Mouse (Mus musculus) heart, postnatal 0 days (tissue): Measurements from ENCODE around the gene Epb41l4b. TPM values are rescaled to one million over a fixed set of nuclear protein-coding genes. Genes with fewer than 3 reads are reported as not detected.

Experiments
- ATAC-seq: fragments of 200-750 bp; cut with Nextera tagmentation; 2 replicates; pipeline ENCODE4 v1.8.0; 2017; ENCODE audit warnings: low read depth, moderate number of reproducible peaks, moderate library complexity; ENCODE audit not compliant: insufficient read depth
- DNase-seq: peaks from one replicate; pipeline ENCODE4 v3.0.0-alpha.2; 2016; ENCODE audit warnings: low spot score
- H3K27ac ChIP-seq: fragments of 300-500 bp; sonication (generic); 2 replicates; pipeline ENCODE4 v1.5.1; 2014; ENCODE audit warnings: low read depth, mild to moderate bottlenecking
- H3K27me3 ChIP-seq: fragments of 300-500 bp; sonication (generic); 2 replicates; pipeline ENCODE4 v1.6.1; 2014; ENCODE audit warnings: low read length, mixed read lengths; ENCODE audit not compliant: control insufficient read depth, insufficient read depth
- H3K36me3 ChIP-seq: fragments of 300-500 bp; sonication (generic); replicated peaks from 2 replicates; pipeline ENCODE4 v1.6.1; 2014; ENCODE audit warnings: low read length, mixed read lengths; ENCODE audit not compliant: control insufficient read depth, insufficient read depth
- H3K4me1 ChIP-seq: fragments of 300-500 bp; sonication (generic); 2 replicates; pipeline ENCODE4 v1.6.1; 2014; ENCODE audit warnings: antibody characterized with exemption; ENCODE audit not compliant: control insufficient read depth, insufficient read depth
- H3K4me2 ChIP-seq: fragments of 300-500 bp; sonication (generic); 2 replicates; pipeline ENCODE4 v1.6.1; 2014; ENCODE audit warnings: low read depth, mild to moderate bottlenecking, low read length, moderate library complexity
- H3K4me3 ChIP-seq: fragments of 300-500 bp; sonication (generic); 2 replicates; pipeline ENCODE4 v1.5.1; 2014; ENCODE audit warnings: low read depth, low read length
- H3K9ac ChIP-seq: fragments of 300-500 bp; sonication (generic); replicated peaks from 2 replicates; pipeline ENCODE4 v1.6.1; 2014; ENCODE audit warnings: low read depth, low read length, mixed read lengths
- H3K9me3 ChIP-seq: fragments of 300-500 bp; sonication (generic); replicated peaks from 2 replicates; pipeline ENCODE4 v1.6.1; 2016; ENCODE audit warnings: low read length; ENCODE audit not compliant: control insufficient read depth
- CTCF ChIP-seq: IDR thresholded peaks from 2 replicates; pipeline ENCODE4 v1.5.1; 2016; ENCODE audit warnings: antibody characterized with exemption, control low read depth, low read depth
- EP300 ChIP-seq: IDR thresholded peaks from 2 replicates; pipeline ENCODE4 v1.6.1; 2016; ENCODE audit warnings: antibody characterized with exemption, low read depth
- WGBS: fragments of 180-500 bp; shearing (Covaris S2); extraction: QIAGEN DNeasy Blood & Tissue Kit; methylation state at CpG from one replicate; pipeline ENCODE4 v1.1.7; 2014; 5-methylcytosine and 5-hydroxymethylcytosine counted together
- polyA plus RNA-seq: library from polyadenylated mRNA; unstranded; fragments of >200 nt; fragmentation: Nextera tagmentation; extraction: Ambion mirVana; gene quantifications from 2 replicates; pipeline ENCODE4 v1.2.1, GENCODE M21; 2015
- total RNA-seq: library from RNA; depleted of rRNA; stranded (reverse); fragments of >200 nt; gene quantifications from 2 replicates; pipeline ENCODE4 v1.2.3, GENCODE M21; 2014; ENCODE audit warnings: low replicate concordance

The Epb41l4b gene
- total and polyA plus RNA-seq, 2 experiments from 2014 or later = 0.19 to 0.37 TPM

- DNase-seq (no peak), ATAC-seq (no peak)
- no peaks in the 10 kb centered on the region for H3K9me3 ChIP-seq
- H3K27ac ChIP-seq = no peak overlapping the region
- H3K4me1 ChIP-seq = no peaks in the 10 kb centered on the region
- no peaks in the 10 kb centered on the region for H3K36me3 ChIP-seq
- no peak overlapping the region for H3K9ac ChIP-seq
- no peak overlapping the region for H3K4me3 ChIP-seq
- 62% methylated on average over 10 of the region's 10 CpGs for WGBS
- H3K27me3 ChIP-seq = no peaks in the 10 kb centered on the region
- TF ChIP-seq CTCF (no peak), EP300 (no peak)
- no peak overlapping the region for H3K4me2 ChIP-seq
Observed at GRCm38 (mm10) chr4:57162789-57163722, 19.8 kb upstream of the Epb41l4b start.

GRCm38 (mm10) chr4:57160571-57160970 lies 17.3 kb upstream of the Epb41l4b start:
- H3K27ac ChIP-seq = no peak overlapping the region
- H3K4me2 ChIP-seq = no peak overlapping the region
- no peak overlapping the region for H3K9ac ChIP-seq
- no peaks in the 10 kb centered on the region for H3K36me3 ChIP-seq
- 0 out of 2 replicates have a peak, but pooled peaks cover 3% of the 10 kb centered on the region for H3K4me1 ChIP-seq
- 81% methylated on average over 7 of the region's 7 CpGs for WGBS
- ATAC-seq (no peak), DNase-seq (no peak)
- H3K27me3 ChIP-seq = no peaks in the 10 kb centered on the region
- TF ChIP-seq EP300 = no peak
- no peak for TF ChIP-seq CTCF
- no peak overlapping the region for H3K4me3 ChIP-seq
- no peaks in the 10 kb centered on the region for H3K9me3 ChIP-seq

- Histone ChIP-seq H3K27ac (no peak overlapping the region), H3K36me3 (no peaks in the 10 kb centered on the region), H3K4me3 (no peak overlapping the region), H3K4me2 (no peak overlapping the region), H3K27me3 (no peaks in the 10 kb centered on the region), H3K9me3 (no peaks in the 10 kb centered on the region), H3K9ac (no peak overlapping the region), H3K4me1 (peaks cover 10% of the 10 kb centered on the region; the same call in 1 of the 2 replicates)
- DNase-seq = no peak
- ATAC-seq = no peak
- WGBS = 83% methylated on average over 8 of the region's 8 CpGs
- TF ChIP-seq EP300 (no peak), CTCF (no peak)
Observed at GRCm38 (mm10) chr4:57156549-57157169, 13.4 kb upstream of the Epb41l4b start.

GRCm38 (mm10) chr4:57153838-57154237 lies 10.6 kb upstream of the Epb41l4b start:
- no peaks in the 10 kb centered on the region for H3K27me3 ChIP-seq
- H3K4me3 ChIP-seq = 0 out of 2 replicates have a peak overlapping the region, but pooled peaks have one; percentile 3
- TF ChIP-seq EP300 (no peak), CTCF (no peak)
- peaks cover 10% of the 10 kb centered on the region; the same call in 1 of the 2 replicates for H3K4me1 ChIP-seq
- no peak overlapping the region; the same call in 1 of the 2 replicates for H3K27ac ChIP-seq
- DNase-seq = no peak
- WGBS = 38% methylated on average over 8 of the region's 8 CpGs
- no peaks in the 10 kb centered on the region for H3K9me3 ChIP-seq
- peak overlapping the region; percentile 41 for H3K4me2 ChIP-seq
- peak; percentile 47; the same call in 1 of the 2 replicates for ATAC-seq
- H3K9ac ChIP-seq = no peak overlapping the region; the same call in 1 of the 2 replicates
- H3K36me3 ChIP-seq = no peaks in the 10 kb centered on the region

GRCm38 (mm10) chr4:57153068-57153835 lies 10.0 kb upstream of the Epb41l4b start:
- H3K27ac ChIP-seq = no peak overlapping the region; the same call in 1 of the 2 replicates
- peak overlapping the region; percentile 41 for H3K4me2 ChIP-seq
- DNase-seq = peak; percentile 36
- no peaks in the 10 kb centered on the region for H3K36me3 ChIP-seq
- H3K4me3 ChIP-seq = 0 out of 2 replicates have a peak overlapping the region, but pooled peaks have one; percentile 3
- TF ChIP-seq EP300 = no peak
- TF ChIP-seq CTCF = no peak
- no peaks in the 10 kb centered on the region for H3K27me3 ChIP-seq
- H3K4me1 ChIP-seq = peaks cover 10% of the 10 kb centered on the region; the same call in 1 of the 2 replicates
- no peaks in the 10 kb centered on the region for H3K9me3 ChIP-seq
- no peak overlapping the region; the same call in 1 of the 2 replicates for H3K9ac ChIP-seq
- peak; percentile 24; the same call in 1 of the 2 replicates for ATAC-seq
- WGBS = 10% methylated on average over 9 of the region's 9 CpGs
